Mouse (Mus musculus) limb, embryonic 15.5 days (tissue): Measurements from ENCODE around the gene Gm20388. TPM values are rescaled to one million over a fixed set of nuclear protein-coding genes. Genes with fewer than 3 reads are reported as not detected.
"Not testable (repeated sequence)": the region's sequence is repeated elsewhere in the genome, so short reads cannot be mapped to it uniquely, and the experiment has no call there.

Source experiments
- ATAC-seq: fragments of 200-750 bp; cut with Nextera tagmentation; 2 replicates; pipeline ENCODE4 v1.8.0; 2017; ENCODE audit warnings: low read depth, moderate TSS enrichment; ENCODE audit not compliant: insufficient number of reproducible peaks, low FRiP score, low TSS enrichment
- H3K27ac ChIP-seq: fragments of 300-500 bp; sonication (generic); 2 replicates; pipeline ENCODE4 v1.5.1; 2015; ENCODE audit warnings: moderate library complexity, mild to moderate bottlenecking, inconsistent platforms
- H3K27me3 ChIP-seq: fragments of 300-500 bp; sonication (generic); 2 replicates; pipeline ENCODE4 v1.6.1; 2015; ENCODE audit warnings: inconsistent platforms
- H3K36me3 ChIP-seq: fragments of 300-500 bp; sonication (generic); 2 replicates; pipeline ENCODE4 v1.6.1; 2015; ENCODE audit warnings: inconsistent platforms
- H3K4me1 ChIP-seq: fragments of 300-500 bp; sonication (generic); 2 replicates; pipeline ENCODE4 v1.6.1; 2015; ENCODE audit warnings: inconsistent platforms
- H3K4me2 ChIP-seq: fragments of 300-500 bp; sonication (generic); 2 replicates; pipeline ENCODE4 v1.6.1; 2015; ENCODE audit warnings: mild to moderate bottlenecking, inconsistent platforms
- H3K4me3 ChIP-seq: fragments of 300-500 bp; sonication (generic); 2 replicates; pipeline ENCODE4 v1.5.1; 2015; ENCODE audit warnings: mild to moderate bottlenecking, inconsistent platforms
- H3K9ac ChIP-seq: fragments of 300-500 bp; sonication (generic); 2 replicates; pipeline ENCODE4 v1.6.1; 2015; ENCODE audit warnings: inconsistent platforms
- H3K9me3 ChIP-seq: fragments of 300-500 bp; sonication (generic); 2 replicates; pipeline ENCODE4 v1.6.1; 2016; ENCODE audit warnings: inconsistent platforms
- WGBS: fragments of 180-500 bp; shearing (Covaris S2); methylation state at CpG from one replicate; pipeline ENCODE4 v1.1.7; 2015; 5-methylcytosine and 5-hydroxymethylcytosine counted together
- polyA plus RNA-seq: library from polyadenylated mRNA; unstranded; fragments of >200 nt; fragmentation: Nextera tagmentation; extraction: Ambion mirVana; gene quantifications from 2 replicates; pipeline ENCODE4 v1.2.1, GENCODE M21; 2015

The Gm20388 gene
- polyA plus RNA-seq, 1 experiment from 2014 or later = 4.9 TPM

GRCm38 (mm10) chr8:122618660-122619378 is 2708.2 kb downstream of the Gm20388 start:
- Histone ChIP-seq H3K9me3 (no peaks in the 10 kb centered on the region), H3K27me3 (no peaks in the 10 kb centered on the region), H3K4me2 (no peak overlapping the region), H3K4me1 (peaks cover 25% of the 10 kb centered on the region), H3K36me3 (peaks cover 14% of the 10 kb centered on the region), H3K9ac (no peak overlapping the region), H3K27ac (no peak overlapping the region), H3K4me3 (no peak overlapping the region)
- 77% methylated on average over 6 of the region's 6 CpGs for WGBS
- ATAC-seq = no peak

GRCm38 (mm10) chr8:122620446-122620845 is 2709.8 kb downstream of the Gm20388 start:
- H3K9ac ChIP-seq = no peak overlapping the region
- no peaks in the 10 kb centered on the region for H3K27me3 ChIP-seq
- no peaks in the 10 kb centered on the region for H3K9me3 ChIP-seq
- H3K36me3 ChIP-seq = peaks cover under 1% of the 10 kb centered on the region; the same call in 1 of the 2 replicates
- 27% methylated on average over 5 of the region's 5 CpGs for WGBS
- no peak overlapping the region for H3K4me3 ChIP-seq
- H3K4me1 ChIP-seq = peaks cover 24% of the 10 kb centered on the region
- no peak for ATAC-seq
- H3K4me2 ChIP-seq = no peak overlapping the region
- H3K27ac ChIP-seq = no peak overlapping the region

GRCm38 (mm10) chr8:122622727-122623126 is 2712.1 kb downstream of the Gm20388 start, which contains the start of gene Pabpn1l:
TSS of gene Pabpn1l (minus strand) at chr8:122622739.
- Histone ChIP-seq H3K9ac (no peak within 1 kb of the TSS), H3K27me3 (no peaks in the 10 kb centered on the region), H3K27ac (no peak within 1 kb of the TSS), H3K36me3 (no peaks in the 10 kb centered on the region), H3K4me3 (no peak within 1 kb of the TSS), H3K9me3 (no peaks in the 10 kb centered on the region), H3K4me1 (peaks cover 13% of the 10 kb centered on the region), H3K4me2 (no peak within 1 kb of the TSS)
- ATAC-seq = no peak
- WGBS = 63% methylated on average over 6 of the region's 6 CpGs

GRCm38 (mm10) chr8:122623844-122624642 is 2713.4 kb downstream of the Gm20388 start:
- 85% methylated on average over 17 of the region's 17 CpGs for WGBS
- no peak for ATAC-seq
- no peaks in the 10 kb centered on the region for H3K27me3 ChIP-seq
- H3K27ac ChIP-seq = no peak overlapping the region
- peaks cover 8% of the 10 kb centered on the region for H3K4me1 ChIP-seq
- H3K9me3 ChIP-seq = no peaks in the 10 kb centered on the region
- no peak overlapping the region for H3K4me2 ChIP-seq
- no peak overlapping the region for H3K4me3 ChIP-seq
- H3K9ac ChIP-seq = no peak overlapping the region
- H3K36me3 ChIP-seq = no peaks in the 10 kb centered on the region

GRCm38 (mm10) chr8:122624653-122625052 is 2714.0 kb downstream of the Gm20388 start:
- Histone ChIP-seq H3K4me3 (no peak overlapping the region), H3K9me3 (no peaks in the 10 kb centered on the region), H3K36me3 (no peaks in the 10 kb centered on the region), H3K4me1 (peaks cover 5% of the 10 kb centered on the region), H3K9ac (no peak overlapping the region), H3K4me2 (no peak overlapping the region), H3K27ac (no peak overlapping the region), H3K27me3 (no peaks in the 10 kb centered on the region)
- 76% methylated on average over 5 of the region's 5 CpGs for WGBS
- no peak for ATAC-seq

- no peak overlapping the region for H3K4me3 ChIP-seq
- H3K27ac ChIP-seq = no peak overlapping the region
- H3K4me1 ChIP-seq = peaks cover 4% of the 10 kb centered on the region; the same call in 1 of the 2 replicates
- no peak overlapping the region for H3K4me2 ChIP-seq
- WGBS = 64% methylated on average over 9 of the region's 9 CpGs
- no peaks in the 10 kb centered on the region for H3K9me3 ChIP-seq
- H3K36me3 ChIP-seq = 0 out of 2 replicates have a peak, but pooled peaks cover 6% of the 10 kb centered on the region
- no peaks in the 10 kb centered on the region for H3K27me3 ChIP-seq
- H3K9ac ChIP-seq = no peak overlapping the region
- no peak for ATAC-seq
These were observed 2715.2 kb downstream of the Gm20388 start for GRCm38 (mm10) chr8:122625811-122626210.

GRCm38 (mm10) chr8:122626896-122627295 is 2716.3 kb downstream of the Gm20388 start:
- Histone ChIP-seq H3K36me3 (0 out of 2 replicates have a peak, but pooled peaks cover 6% of the 10 kb centered on the region), H3K4me3 (no peak overlapping the region), H3K27ac (no peak overlapping the region), H3K9ac (no peak overlapping the region), H3K27me3 (no peaks in the 10 kb centered on the region), H3K4me1 (peaks cover 4% of the 10 kb centered on the region; the same call in 1 of the 2 replicates), H3K9me3 (no peaks in the 10 kb centered on the region), H3K4me2 (no peak overlapping the region)
- 76% methylated on average over 2 of the region's 2 CpGs for WGBS
- no peak for ATAC-seq

- no peak overlapping the region for H3K4me3 ChIP-seq
- ATAC-seq = no peak
- no peak overlapping the region for H3K9ac ChIP-seq
- no peak overlapping the region for H3K27ac ChIP-seq
- H3K27me3 ChIP-seq = no peaks in the 10 kb centered on the region
- H3K9me3 ChIP-seq = no peaks in the 10 kb centered on the region
- H3K4me2 ChIP-seq = no peak overlapping the region
- 42% methylated on average over 10 of the region's 10 CpGs for WGBS
- peaks cover 15% of the 10 kb centered on the region; the same call in 1 of the 2 replicates for H3K36me3 ChIP-seq
- peaks cover 4% of the 10 kb centered on the region; the same call in 1 of the 2 replicates for H3K4me1 ChIP-seq
These were observed 2718.7 kb downstream of the Gm20388 start for GRCm38 (mm10) chr8:122629388-122629787.

GRCm38 (mm10) chr8:122630696-122631095 is 2720.1 kb downstream of the Gm20388 start:
- no peaks in the 10 kb centered on the region for H3K9me3 ChIP-seq
- H3K27ac ChIP-seq = no peak overlapping the region
- no peaks in the 10 kb centered on the region for H3K27me3 ChIP-seq
- no peak overlapping the region for H3K4me3 ChIP-seq
- peaks cover 25% of the 10 kb centered on the region for H3K36me3 ChIP-seq
- no peak overlapping the region for H3K4me2 ChIP-seq
- no peak for ATAC-seq
- H3K9ac ChIP-seq = no peak overlapping the region
- 61% methylated on average over 22 of the region's 22 CpGs for WGBS
- peaks cover 8% of the 10 kb centered on the region for H3K4me1 ChIP-seq

- not testable (repeated sequence) for H3K27ac ChIP-seq, ATAC-seq, H3K4me2 ChIP-seq, H3K9me3 ChIP-seq, H3K27me3 ChIP-seq, H3K4me3 ChIP-seq, H3K9ac ChIP-seq
- 73% methylated on average over 3 of the region's 3 CpGs for WGBS
- H3K36me3 ChIP-seq = peaks cover 27% of the 10 kb centered on the region
- peaks cover 14% of the 10 kb centered on the region for H3K4me1 ChIP-seq
These were observed 2721.5 kb downstream of the Gm20388 start for GRCm38 (mm10) chr8:122632134-122632533.

GRCm38 (mm10) chr8:122633205-122633604 is 2722.6 kb downstream of the Gm20388 start:
- ATAC-seq = no peak
- H3K4me2 ChIP-seq = no peak overlapping the region
- H3K27ac ChIP-seq = no peak overlapping the region
- H3K9me3 ChIP-seq = no peaks in the 10 kb centered on the region
- H3K4me3 ChIP-seq = no peak overlapping the region
- H3K9ac ChIP-seq = no peak overlapping the region
- peaks cover 31% of the 10 kb centered on the region for H3K36me3 ChIP-seq
- H3K4me1 ChIP-seq = peaks cover 16% of the 10 kb centered on the region
- 95% methylated on average over 14 of the region's 14 CpGs for WGBS
- H3K27me3 ChIP-seq = no peaks in the 10 kb centered on the region
